Mouse (Mus musculus): ENCODE results near the gene Lce3e. TPM values are rescaled to one million over a fixed set of nuclear protein-coding genes. Genes with fewer than 3 reads are reported as not detected.
A peak's percentile ranks its signal among the peaks of the same experiment; 100 is the strongest.

Gene Lce3e
- polyA plus RNA-seq (2016; fragmentation: Nextera tagmentation; extraction: Ambion mirVana), result not detected in 2 replicates

DNA sequence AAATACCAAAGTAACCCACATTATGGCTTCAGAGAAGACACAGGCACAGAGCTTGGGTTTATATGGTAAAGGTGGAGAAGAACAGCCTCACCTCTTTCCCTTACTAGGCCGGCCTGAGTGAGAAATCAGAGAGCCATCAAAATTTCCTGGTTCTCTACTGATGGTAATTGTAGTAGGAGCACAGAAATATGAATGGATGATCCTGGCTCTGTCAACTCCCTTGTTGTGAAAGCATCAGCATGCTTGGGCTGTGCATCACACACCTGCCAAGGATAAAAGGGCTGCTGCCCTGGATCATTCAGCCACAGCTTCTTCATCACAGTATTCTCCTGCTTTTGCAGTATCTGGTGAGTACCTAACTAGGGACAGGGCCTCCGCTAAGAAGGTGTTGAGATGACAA, at the start of gene Lce3e:
TSS of gene Lce3e (plus strand) at position 301 of the 400 bp plus-strand sequence.
- H3K4me3 ChIP-seq, result no peak within 1 kb of the TSS
- no peaks in the 10 kb centered on the region for H3K4me1 ChIP-seq
- no peaks in the 10 kb centered on the region for H3K36me3 ChIP-seq (replicated peaks)
- no peak within 1 kb of the TSS for H3K27ac ChIP-seq (replicated peaks)
- WGBS, result 93% methylated on average over 2 of the region's 2 CpGs
- DNase-seq (ENCODE audit: low spot score), result no peak
- no peaks in the 10 kb centered on the region for H3K9me3 ChIP-seq
- H3K27me3 ChIP-seq (replicated peaks; ENCODE audit: low read depth, poor library complexity, severe bottlenecking), result no peaks in the 10 kb centered on the region

DNA sequence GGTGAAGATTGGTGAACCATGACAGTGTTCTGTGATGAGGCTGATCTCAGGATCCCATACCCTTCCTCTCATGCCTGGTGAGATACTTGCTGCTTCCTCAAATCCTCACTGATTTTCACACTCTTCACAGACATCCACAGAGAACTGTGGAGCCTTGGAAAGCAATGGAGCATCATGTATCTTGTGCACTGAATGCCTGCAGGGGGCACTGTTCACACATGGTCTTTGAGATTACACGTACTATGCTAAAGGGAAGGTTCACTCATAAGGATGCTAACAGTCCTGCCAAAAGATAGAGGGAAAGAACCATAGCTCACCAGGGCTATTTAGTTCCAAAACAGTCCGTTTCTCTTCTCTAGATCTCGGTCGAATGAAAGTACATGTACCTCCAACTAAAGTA, 46.5 kb upstream of the Lce3e start:
- H3K36me3 ChIP-seq (replicated peaks), result no peaks in the 10 kb centered on the region
- no peak overlapping the region for H3K27ac ChIP-seq (replicated peaks)
- H3K27me3 ChIP-seq (replicated peaks; ENCODE audit: low read depth, poor library complexity, severe bottlenecking), result no peaks in the 10 kb centered on the region
- H3K9me3 ChIP-seq, result no peaks in the 10 kb centered on the region
- peak; percentile 34 for DNase-seq (ENCODE audit: low spot score)
- H3K4me3 ChIP-seq, result no peak overlapping the region
- WGBS, result 65% methylated on average over 4 of the region's 4 CpGs
- no peaks in the 10 kb centered on the region for H3K4me1 ChIP-seq

DNA sequence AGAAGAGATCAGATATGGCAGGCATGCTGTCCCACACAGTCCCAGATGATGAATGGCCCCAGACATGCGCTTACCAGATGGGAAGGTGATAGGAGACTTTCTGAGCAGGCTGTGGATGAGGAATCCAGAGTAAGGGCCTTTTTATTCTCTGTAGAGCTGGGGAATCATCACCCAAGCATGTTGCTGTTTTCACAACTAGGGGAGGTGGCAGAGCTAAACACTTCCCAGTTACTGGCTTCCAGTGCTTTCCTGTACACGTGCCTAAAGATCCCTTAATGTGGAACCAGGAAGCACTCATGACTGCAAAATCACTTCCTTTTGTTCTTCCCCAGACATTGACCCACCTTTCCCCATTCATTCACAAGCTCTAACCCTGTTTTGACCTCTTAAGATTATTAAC, 40.7 kb upstream of the Lce3e start, which contains the start of gene Lce3a:
TSS of gene Lce3a (minus strand) at position 101 of the 400 bp plus-strand sequence.
- 73% methylated on average over 2 of the region's 2 CpGs for WGBS

DNA sequence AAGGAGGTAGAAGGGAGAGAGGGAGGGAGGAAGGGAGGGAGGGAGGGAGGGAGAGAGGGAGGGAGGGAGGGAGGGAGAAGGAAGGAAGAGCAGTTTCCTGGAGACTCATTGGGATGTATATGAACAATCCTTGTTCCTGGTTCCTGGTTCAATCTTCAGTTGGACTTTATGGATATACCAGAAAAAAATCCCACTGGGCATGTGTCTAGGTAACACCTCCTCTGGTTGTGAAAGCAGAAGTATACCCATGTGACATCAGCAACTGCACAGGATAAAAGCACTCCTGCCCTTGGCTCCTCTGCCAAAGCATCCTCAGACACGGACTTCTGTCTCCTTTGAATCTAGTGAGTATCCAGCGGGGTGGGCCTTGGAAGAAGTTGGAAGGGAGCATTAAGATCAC, 34.2 kb upstream of the Lce3e start, which contains the start of gene Lce3b:
TSS of gene Lce3b (plus strand) at position 301 of the 400 bp plus-strand sequence.
- WGBS, result 51% methylated on average over 2 of the region's 2 CpGs
- H3K27ac ChIP-seq (replicated peaks), result no peak within 1 kb of the TSS
- H3K27me3 ChIP-seq (replicated peaks; ENCODE audit: low read depth, poor library complexity, severe bottlenecking), result no peaks in the 10 kb centered on the region
- H3K4me1 ChIP-seq, result no peaks in the 10 kb centered on the region
- H3K9me3 ChIP-seq, result no peaks in the 10 kb centered on the region
- H3K36me3 ChIP-seq (replicated peaks), result no peaks in the 10 kb centered on the region
- DNase-seq (ENCODE audit: low spot score), result no peak
- H3K4me3 ChIP-seq, result no peak within 1 kb of the TSS

More for the DNA sequence above, 40.7 kb upstream of the Lce3e start, which contains the start of gene Lce3a:
- H3K27me3 ChIP-seq (replicated peaks; ENCODE audit: low read depth, poor library complexity, severe bottlenecking), result no peaks in the 10 kb centered on the region
- H3K36me3 ChIP-seq (replicated peaks), result no peaks in the 10 kb centered on the region
- H3K27ac ChIP-seq (replicated peaks), result no peak within 1 kb of the TSS
- no peak for DNase-seq (ENCODE audit: low spot score)
- no peaks in the 10 kb centered on the region for H3K9me3 ChIP-seq
- no peaks in the 10 kb centered on the region for H3K4me1 ChIP-seq
- H3K4me3 ChIP-seq, result no peak within 1 kb of the TSS

DNA sequence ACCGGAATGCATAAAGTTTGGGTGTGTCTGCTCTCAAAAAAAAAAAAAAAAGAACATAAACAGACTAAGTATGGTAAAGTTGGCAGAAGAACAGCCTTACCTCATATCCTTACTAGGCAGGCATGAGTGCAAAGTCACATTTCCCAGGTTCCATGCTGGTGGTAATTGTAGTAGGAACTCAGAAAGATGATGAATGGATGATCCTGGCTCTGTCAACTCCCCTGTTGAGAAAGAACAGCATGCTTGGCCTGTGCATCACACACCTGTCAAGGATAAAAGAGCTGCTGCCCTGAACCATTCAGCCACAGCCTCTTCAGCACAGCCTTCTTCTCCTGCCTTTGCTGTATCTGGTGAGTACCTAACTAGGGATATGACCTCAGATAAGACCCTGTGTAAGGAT, 22.7 kb upstream of the Lce3e start, which contains the start of gene Lce3c:
TSS of gene Lce3c (plus strand) at position 301 of the 400 bp plus-strand sequence.
- Histone ChIP-seq H3K4me1 (no peaks in the 10 kb centered on the region), H3K27me3 (replicated peaks; ENCODE audit: low read depth, poor library complexity, severe bottlenecking) (no peaks in the 10 kb centered on the region), H3K4me3 (no peak within 1 kb of the TSS), H3K9me3 (no peaks in the 10 kb centered on the region), H3K27ac (replicated peaks) (no peak within 1 kb of the TSS), H3K36me3 (replicated peaks) (no peaks in the 10 kb centered on the region)
- WGBS, result 83% methylated on average over 1 of the region's 1 CpGs
- DNase-seq (ENCODE audit: low spot score), result no peak

DNA sequence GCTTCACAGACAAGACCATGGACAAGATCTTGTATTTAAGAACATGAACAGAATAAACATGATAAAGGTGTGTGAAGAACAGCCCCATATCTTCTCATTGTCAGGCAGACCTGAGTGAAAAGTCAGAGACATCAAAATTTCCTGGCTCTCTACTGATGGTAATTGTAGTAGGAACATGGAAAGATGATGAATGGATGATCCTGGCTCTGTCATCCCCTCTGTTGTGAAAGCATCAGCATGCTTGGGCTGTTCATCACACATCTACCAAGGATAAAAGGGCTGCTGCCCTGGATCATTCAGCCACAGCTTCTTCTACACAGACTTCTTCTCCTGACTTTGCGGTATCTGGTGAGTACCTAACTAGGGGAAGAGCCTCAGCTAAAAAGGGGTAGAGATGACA, 9.8 kb upstream of the Lce3e start, which contains the start of gene Lce3d:
TSS of gene Lce3d (plus strand) at position 301 of the 400 bp plus-strand sequence.
- Histone ChIP-seq H3K36me3 (replicated peaks) (no peaks in the 10 kb centered on the region), H3K27ac (replicated peaks) (no peak within 1 kb of the TSS), H3K27me3 (replicated peaks; ENCODE audit: low read depth, poor library complexity, severe bottlenecking) (no peaks in the 10 kb centered on the region), H3K4me1 (no peaks in the 10 kb centered on the region), H3K4me3 (no peak within 1 kb of the TSS), H3K9me3 (no peaks in the 10 kb centered on the region)
- no peak for DNase-seq (ENCODE audit: low spot score)
- 95% methylated on average over 1 of the region's 1 CpGs for WGBS

- WGBS, result 84% methylated on average over 2 of the region's 2 CpGs
- Histone ChIP-seq H3K4me3 (no peak overlapping the region), H3K9me3 (no peaks in the 10 kb centered on the region), H3K4me1 (no peaks in the 10 kb centered on the region), H3K27me3 (replicated peaks; ENCODE audit: low read depth, poor library complexity, severe bottlenecking) (no peaks in the 10 kb centered on the region), H3K36me3 (replicated peaks) (no peaks in the 10 kb centered on the region), H3K27ac (replicated peaks) (no peak overlapping the region)
- DNase-seq (ENCODE audit: low spot score), result no peak
Measured at GRCm38 (mm10) chr3:92978484-92978883, 11.6 kb downstream of the Lce3e start.

GRCm38 (mm10) chr3:92991926-92992325, 25.1 kb downstream of the Lce3e start, which contains the start of gene Lce3f:
Lce3f (plus strand) TSS chr3:92992226.
- Histone ChIP-seq H3K4me3 (no peak within 1 kb of the TSS), H3K36me3 (replicated peaks) (no peaks in the 10 kb centered on the region), H3K27ac (replicated peaks) (no peak within 1 kb of the TSS), H3K9me3 (no peaks in the 10 kb centered on the region), H3K27me3 (replicated peaks; ENCODE audit: low read depth, poor library complexity, severe bottlenecking) (no peaks in the 10 kb centered on the region), H3K4me1 (no peaks in the 10 kb centered on the region)
- DNase-seq (ENCODE audit: low spot score), result no peak

DNA sequence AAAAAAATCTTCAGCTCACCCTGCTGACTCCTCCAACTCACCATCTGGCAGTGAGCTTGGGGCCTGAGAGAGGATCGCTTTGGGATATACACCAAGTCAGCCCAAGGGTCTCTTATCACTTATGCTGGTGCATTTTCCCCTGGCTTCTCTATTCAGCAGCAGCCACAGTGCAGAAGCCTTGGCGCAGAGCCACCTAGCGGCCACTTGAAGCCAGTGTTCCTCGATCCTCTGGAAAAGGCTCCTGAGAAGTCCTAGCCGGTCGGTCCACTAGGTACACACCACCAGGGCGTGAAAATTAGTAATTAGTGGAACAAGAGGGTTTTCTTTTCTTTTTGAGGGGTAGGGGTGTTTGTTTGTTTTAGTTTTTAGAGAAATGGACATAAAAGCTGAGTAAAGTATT, 31.8 kb downstream of the Lce3e start:
- Histone ChIP-seq H3K27ac (replicated peaks) (no peak overlapping the region), H3K9me3 (no peaks in the 10 kb centered on the region), H3K36me3 (replicated peaks) (no peaks in the 10 kb centered on the region), H3K4me1 (no peaks in the 10 kb centered on the region), H3K4me3 (no peak overlapping the region), H3K27me3 (replicated peaks; ENCODE audit: low read depth, poor library complexity, severe bottlenecking) (no peaks in the 10 kb centered on the region)
- DNase-seq (ENCODE audit: low spot score), result peak; percentile 75
- WGBS, result 6% methylated on average over 7 of the region's 7 CpGs

DNA sequence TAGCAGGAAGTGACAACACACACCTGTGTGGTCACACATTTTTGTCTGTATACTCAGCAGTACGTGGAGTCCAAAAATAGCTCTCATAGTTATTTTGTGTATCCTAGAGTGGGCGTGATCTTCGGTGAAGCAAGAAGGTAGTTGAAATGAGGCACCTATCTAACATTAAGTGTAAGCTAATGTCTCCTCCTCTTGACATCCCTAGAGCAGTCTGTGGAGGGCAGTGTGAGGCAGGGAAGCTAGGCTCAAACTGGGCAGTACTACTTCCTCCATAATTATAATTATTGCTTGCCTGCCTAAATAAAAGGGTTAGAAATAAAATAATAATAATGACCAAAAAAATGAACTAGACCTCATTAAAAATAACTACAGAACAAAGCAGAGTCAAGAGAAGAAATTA, 33.8 kb downstream of the Lce3e start:
- H3K4me1 ChIP-seq, result no peaks in the 10 kb centered on the region
- no peaks in the 10 kb centered on the region for H3K9me3 ChIP-seq
- DNase-seq (ENCODE audit: low spot score), result no peak
- H3K27ac ChIP-seq (replicated peaks), result no peak overlapping the region
- no peak overlapping the region for H3K4me3 ChIP-seq
- no peaks in the 10 kb centered on the region for H3K27me3 ChIP-seq (replicated peaks; ENCODE audit: low read depth, poor library complexity, severe bottlenecking)
- 86% methylated on average over 3 of the region's 3 CpGs for WGBS
- H3K36me3 ChIP-seq (replicated peaks), result no peaks in the 10 kb centered on the region

- DNase-seq (ENCODE audit: low spot score), result no peak
- H3K4me3 ChIP-seq, result no peak overlapping the region
- no peak overlapping the region for H3K27ac ChIP-seq (replicated peaks)
- no peaks in the 10 kb centered on the region for H3K27me3 ChIP-seq (replicated peaks; ENCODE audit: low read depth, poor library complexity, severe bottlenecking)
- WGBS, result 73% methylated on average over 4 of the region's 4 CpGs
- H3K36me3 ChIP-seq (replicated peaks), result no peaks in the 10 kb centered on the region
- H3K4me1 ChIP-seq, result no peaks in the 10 kb centered on the region
- H3K9me3 ChIP-seq, result no peaks in the 10 kb centered on the region
Measured at GRCm38 (mm10) chr3:93002843-93003242, 36.0 kb downstream of the Lce3e start.

GRCm38 (mm10) chr3:93014378-93014801, 47.5 kb downstream of the Lce3e start:
- peak overlapping the region; percentile 81 for H3K27ac ChIP-seq (replicated peaks)
- WGBS, result under 1% methylated on average over 24 of the region's 24 CpGs
- H3K9me3 ChIP-seq, result no peaks in the 10 kb centered on the region
- peak; percentile 87 for DNase-seq (ENCODE audit: low spot score)
- H3K4me1 ChIP-seq, result peaks cover 11% of the 10 kb centered on the region
- no peaks in the 10 kb centered on the region for H3K36me3 ChIP-seq (replicated peaks)
- peak overlapping the region; percentile 62 for H3K4me3 ChIP-seq
- H3K27me3 ChIP-seq (replicated peaks; ENCODE audit: low read depth, poor library complexity, severe bottlenecking), result peaks cover 19% of the 10 kb centered on the region

- Histone ChIP-seq H3K27ac (replicated peaks) (peak overlapping the region; percentile 81), H3K27me3 (replicated peaks; ENCODE audit: low read depth, poor library complexity, severe bottlenecking) (peaks cover 19% of the 10 kb centered on the region), H3K36me3 (replicated peaks) (no peaks in the 10 kb centered on the region), H3K4me1 (peaks cover 11% of the 10 kb centered on the region), H3K4me3 (peak overlapping the region; percentile 62), H3K9me3 (no peaks in the 10 kb centered on the region)
- no peak for DNase-seq (ENCODE audit: low spot score)
- 29% methylated on average over 5 of the region's 5 CpGs for WGBS
Measured at GRCm38 (mm10) chr3:93014871-93015270, 48.0 kb downstream of the Lce3e start.
